Mouse (Mus musculus): ENCODE results near the gene Phpt1. TPM values are rescaled to one million over a fixed set of nuclear protein-coding genes. Genes with fewer than 3 reads are reported as not detected.
A peak's percentile ranks its signal among the peaks of the same experiment; 100 is the strongest.
"Not testable (repeated sequence)": the region's sequence is repeated elsewhere in the genome, so short reads cannot be mapped to it uniquely, and the experiment has no call there.

Phpt1 gene
- total RNA-seq, 2 experiments from 2014 or later, result 45.8 to 49.0 TPM

DNA sequence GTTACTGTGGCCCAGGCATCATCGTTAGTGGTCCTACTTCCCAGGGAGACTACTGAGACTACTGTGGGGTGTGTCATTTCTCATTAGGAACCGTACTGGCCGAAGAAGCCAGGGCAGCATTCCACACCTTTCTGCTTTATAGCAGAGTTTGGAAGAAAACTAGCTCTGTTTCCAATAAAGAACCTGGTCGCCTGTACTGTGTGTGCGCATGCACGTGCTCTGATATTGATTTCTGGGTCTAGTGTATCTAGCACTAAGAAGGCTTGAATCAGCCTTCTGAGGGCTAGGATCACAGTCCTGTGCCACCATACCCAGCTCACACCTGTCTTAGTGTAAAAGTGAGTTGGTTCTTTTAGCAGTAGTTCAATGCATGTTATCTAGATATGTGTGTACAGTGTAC is 16.2 kb downstream of the Phpt1 start:
- no peak for DNase-seq

DNA sequence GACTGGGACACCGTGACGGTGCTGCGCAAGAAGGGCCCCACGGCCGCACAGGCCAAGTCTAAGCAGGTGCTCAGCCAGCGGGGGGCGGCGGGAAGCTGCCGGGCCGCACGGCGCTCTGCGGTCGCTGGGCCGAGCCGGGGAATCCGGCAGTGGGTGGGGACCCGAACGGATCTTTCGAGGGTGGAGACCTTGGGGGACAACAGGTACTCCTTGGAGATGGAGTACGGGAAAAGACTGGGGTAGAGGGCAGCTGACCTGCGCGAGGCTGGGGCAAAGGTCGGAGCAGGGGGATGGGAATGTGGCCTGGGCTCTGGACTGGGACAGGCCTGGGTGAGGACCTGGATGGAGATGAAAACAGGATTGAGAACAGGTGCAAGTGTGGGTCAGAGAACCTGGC is 17.1 kb downstream of the Phpt1 start:
- no peak for DNase-seq

DNA sequence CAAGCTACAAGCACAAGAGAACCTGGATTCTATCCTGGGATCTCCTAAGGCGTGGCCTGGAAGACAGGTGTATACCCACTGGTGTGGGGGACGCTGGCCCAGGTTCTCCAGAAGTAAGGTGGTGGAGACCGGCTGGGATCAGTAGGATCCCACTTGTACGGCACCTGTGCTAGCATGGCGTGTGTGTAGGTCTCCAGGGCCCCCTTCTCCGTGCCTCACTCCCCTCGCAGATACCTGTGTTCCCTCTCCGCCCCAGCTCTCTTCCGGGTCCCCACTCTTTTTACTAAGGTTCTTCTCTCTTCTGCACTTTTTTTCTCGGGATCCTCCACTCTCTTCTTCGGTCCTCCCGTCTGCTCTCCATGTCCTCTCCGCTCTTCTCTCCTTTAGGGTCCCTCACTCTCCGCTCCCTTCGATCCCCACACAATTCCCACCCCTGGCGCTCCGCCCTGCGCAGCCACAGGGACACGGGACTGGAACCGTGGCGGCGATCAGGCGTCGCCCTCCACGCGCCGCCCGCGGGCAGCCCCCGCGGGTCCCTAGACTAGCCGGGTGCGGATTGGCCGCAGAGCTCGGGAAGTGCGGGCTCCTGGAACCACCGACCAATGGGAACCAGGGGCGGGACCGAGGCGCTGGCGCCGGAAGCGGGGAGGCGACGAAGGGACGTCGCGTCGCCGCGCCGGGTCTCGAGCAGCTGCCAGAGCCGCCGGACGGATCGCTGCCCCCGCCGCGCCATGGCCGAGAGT is 17.6 kb downstream of the Phpt1 start, which contains the start of gene Edf1:
TSS of gene Edf1 (plus strand) at position 627 of the 743 bp plus-strand sequence.
- DNase-seq, result peak; percentile 95

DNA sequence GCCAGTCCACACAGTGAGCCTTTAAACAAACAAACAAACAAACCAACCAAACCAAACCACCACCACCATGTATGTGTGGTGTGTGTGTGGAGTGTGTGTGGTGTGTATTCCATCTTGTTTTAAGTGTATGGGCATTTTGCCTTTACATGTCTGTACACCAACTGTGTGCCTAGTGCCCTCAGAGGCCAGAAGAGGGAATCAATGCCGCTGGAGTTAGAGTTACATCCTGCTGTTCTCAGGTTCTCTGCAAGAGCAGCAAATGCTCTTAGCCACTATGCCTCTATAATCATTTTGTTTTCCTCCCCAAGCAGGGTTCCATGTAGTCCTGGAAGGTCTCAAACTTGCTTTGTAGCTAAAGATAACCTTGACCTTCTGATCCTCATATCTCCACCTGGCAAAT is 18.7 kb downstream of the Phpt1 start:
- DNase-seq, result no peak

DNA sequence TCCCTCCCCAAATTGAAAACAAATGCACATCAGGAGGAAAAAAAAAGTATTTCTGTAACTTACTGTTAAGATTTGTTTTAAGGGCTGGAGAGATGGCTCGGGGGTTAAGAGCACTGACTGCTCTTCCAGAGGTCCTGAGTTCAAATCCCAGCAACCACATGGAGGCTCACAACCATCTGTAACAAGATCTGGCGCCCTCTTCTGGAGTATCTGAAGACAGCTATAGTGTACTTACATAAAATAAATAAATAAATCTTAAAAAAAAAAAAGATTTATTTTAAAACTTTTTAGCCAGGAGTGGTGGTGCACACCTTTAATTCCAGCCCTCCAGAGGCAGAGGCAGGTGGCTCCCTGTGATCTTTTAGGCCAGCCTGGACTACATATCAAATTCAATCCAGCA is 19.5 kb downstream of the Phpt1 start:
- DNase-seq, result not testable (repeated sequence)

DNA sequence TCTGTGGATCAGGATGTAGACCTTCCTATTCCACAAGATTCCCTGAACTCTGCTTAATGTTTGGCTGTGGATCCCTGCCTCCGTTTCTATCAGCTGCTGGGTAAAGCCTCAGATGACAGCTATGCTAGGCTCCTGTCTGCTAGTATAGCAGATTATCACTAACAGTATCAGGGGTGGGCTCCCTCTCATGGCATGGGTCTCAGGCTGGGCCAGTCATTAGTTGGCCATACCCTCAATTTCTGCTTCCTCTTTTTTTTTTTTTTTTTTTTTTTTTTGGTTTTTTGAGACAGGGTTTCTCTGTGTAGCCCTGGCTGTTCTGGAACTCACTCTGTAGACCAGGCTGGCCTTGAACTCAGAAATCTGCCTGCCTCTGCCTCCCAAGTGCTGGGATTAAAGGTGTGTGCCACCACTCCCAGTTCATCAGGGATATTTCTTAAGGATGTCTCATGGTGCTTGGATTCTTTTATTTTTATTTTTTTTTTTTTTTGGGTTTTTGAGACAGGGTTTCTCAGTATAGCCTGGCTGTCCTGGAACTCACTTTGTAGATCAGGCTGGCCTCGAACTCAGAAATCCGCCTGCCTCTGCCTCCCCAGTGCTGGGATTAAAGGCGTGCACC is 21.7 kb downstream of the Phpt1 start:
- DNase-seq, result not testable (repeated sequence)

DNA sequence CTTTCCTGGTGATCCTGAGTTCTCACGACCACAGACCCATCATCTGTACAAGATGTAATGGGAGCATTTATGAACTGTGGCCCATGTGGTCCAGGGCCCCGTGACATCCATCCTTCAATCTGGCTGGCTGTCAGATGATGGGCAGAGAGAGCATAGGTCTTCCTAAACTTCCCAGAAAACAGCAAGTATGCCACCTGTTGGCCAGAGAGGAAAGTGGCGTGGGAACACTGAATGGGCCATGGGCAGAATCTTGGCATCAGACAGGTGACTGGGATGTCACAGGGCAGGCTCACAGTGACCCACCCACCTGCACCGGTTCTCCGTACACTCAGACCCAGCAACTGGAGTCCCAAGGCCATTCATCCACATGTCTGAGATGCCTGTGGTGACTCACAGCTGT is 23.8 kb downstream of the Phpt1 start:
- no peak for DNase-seq

DNA sequence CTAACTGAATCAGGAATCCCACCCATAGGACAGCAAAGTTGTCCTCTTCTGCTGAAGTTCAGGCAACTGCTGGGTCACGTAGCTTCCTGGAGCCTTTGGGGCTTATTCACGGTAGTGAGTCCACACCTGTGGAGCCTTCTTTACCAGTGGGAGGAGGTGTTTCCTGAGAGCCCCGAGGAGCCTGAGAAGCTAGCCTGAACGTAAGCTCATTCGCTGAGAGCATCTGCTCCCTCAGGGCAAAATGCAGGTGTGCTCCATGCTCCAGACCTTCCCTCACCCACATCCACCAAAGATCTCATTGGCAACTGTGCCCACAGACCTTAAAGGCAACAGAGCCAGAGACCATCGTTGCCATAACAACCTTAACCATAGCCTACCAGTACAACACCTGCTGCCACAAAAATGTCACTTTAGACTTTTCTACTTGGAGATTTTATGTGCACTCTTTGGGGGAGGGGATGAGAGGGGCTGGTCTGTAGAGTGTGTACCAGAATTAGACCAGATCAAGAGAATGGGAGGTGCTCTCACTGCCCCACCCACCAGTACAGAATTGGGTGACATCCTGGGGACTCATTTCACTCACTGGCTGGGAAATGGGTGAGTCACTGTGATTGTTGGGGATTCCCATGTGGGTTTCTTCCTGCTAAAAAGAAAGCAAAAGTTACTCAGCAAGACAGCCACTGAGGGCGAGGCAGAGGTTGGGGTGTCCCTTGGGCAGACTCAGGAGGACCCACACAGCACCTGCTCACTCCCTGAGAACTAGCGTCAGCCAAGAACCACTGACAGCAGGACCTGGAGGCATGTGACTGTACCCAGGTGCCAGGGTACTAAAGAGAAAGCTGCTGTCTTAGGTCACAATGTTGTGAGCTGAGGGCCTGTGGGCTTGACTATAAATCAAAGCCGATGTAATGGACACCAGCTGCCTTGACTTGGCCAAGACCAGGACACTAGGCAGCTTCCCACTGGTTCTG is 25.7 kb downstream of the Phpt1 start:
- no peak for DNase-seq

DNA sequence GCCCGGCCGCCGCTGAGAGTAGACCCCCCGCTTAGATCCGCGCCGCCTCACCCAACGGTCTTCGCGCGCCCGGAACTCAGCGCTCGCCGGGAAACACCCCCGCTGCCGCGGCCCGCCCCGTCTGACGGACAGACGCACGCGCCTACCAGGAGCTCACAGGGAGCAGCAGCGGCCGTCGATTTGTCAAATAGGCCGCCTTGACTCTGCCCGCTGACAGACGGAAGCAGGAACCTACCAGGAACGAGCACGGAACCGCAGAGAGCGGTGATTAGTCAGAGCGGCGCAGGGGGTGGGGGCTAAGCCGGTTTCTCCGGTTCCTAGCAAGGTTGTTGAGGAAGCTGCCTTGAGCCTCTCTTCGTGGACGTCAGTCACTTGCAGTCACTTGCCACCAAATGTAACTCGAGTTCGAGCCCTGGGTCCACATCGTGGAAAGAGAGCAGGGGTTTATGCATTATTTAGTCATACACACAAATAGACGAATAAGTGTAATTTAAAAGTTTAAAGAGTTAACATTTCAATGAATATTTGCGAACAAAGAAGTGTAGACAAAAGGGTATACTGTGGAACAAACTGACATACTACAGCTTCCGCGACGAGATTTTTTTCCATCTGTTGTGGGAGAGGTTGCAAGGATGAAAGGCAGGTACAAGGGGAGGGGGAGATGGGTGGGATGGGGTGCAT is 28.1 kb downstream of the Phpt1 start, which contains the start of gene Traf2:
TSS of gene Traf2 (minus strand) at position 130 of the 681 bp plus-strand sequence.
- peak; percentile 97 for DNase-seq

DNA sequence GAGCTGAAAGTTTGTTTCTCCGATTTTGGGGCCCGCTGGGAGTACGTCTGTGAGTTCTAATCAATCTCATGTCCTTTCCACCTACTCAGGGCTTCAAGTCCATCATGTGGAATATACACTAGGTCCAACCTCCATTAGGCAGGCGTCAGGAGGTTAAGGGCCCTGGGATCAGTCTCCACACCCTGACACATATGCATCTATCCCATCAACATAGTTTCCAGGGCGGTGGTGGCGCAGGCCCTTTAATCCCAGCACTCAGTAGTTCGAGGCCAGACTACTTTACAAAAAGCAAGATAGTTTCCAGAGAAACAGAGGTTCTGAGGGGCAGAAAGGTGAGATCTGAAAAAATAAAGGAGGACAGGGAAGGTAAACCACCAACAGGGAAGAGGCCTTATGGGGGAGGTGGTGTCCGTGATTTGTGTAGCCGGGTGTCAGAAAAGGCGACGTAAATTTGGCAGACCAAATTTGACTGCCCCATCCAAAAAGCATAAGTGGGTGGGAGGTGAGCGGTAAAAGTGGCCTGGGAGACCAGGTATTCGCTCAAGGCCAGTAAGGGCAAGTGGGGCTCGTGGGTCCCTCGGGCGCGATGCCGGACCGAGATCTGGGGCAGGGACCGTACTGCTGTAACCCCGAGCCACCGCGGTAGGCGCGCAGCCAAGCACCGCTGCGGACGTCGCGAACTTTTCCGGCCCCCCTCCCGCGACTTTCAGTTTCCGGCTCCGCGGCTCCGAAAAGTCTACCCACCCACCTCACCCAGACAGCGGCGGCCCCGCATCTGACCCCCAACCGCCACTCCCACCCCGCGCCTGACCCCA is 28.8 kb downstream of the Phpt1 start:
- no peak for DNase-seq

DNA sequence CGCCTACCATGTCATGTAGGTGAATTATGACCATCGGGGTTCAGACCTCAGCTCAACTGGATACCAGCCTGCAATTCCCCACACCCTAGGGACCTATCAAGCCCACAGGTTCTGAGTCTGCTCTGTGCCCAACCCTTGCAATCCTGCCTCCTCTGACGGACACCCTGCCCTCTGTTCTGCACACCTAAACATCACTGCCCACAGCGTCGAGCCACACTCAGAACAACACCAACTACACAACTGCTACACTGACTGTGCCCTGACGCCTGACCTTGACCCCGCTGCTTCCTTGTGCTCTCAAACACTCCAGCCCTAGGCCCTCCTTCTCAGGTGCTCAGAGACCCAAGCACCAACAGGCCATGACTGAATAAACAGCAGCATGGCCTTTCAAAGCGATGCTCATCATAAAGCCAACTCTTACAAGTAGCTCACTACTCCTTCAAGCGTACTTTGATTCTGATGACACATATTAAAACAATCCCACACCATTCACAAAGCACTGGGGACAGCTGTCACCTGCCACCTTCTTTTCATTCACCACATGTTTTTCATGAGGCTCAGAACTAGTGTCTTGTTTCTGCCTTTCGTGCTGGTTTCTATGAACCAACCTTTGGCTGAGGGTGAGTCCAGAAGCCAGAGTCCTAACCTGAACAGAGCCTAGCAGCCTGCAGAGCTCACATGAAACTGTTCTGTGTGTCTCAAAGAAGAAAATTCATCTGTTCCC is 33.2 kb downstream of the Phpt1 start:
- no peak for DNase-seq

DNA sequence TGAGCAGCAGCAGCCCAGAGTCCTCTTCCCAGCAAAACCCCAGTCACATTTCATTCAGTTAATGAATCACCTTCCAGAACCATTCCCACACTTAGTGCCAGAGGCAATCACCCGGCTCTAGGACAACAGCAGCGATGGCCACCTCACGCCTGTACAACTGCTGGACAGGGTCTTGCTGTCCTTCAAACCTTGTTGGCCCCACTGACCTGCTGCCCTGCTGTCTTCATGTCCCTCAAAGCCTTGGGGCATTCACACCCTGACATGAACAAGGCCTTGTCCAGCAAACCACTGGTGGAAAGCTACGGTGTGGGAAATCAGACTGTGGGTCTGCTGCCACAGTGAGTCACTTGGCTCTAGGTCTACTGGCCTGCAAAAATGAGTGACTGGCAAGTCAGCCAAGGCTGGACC is 34.5 kb downstream of the Phpt1 start:
- DNase-seq, result no peak

DNA sequence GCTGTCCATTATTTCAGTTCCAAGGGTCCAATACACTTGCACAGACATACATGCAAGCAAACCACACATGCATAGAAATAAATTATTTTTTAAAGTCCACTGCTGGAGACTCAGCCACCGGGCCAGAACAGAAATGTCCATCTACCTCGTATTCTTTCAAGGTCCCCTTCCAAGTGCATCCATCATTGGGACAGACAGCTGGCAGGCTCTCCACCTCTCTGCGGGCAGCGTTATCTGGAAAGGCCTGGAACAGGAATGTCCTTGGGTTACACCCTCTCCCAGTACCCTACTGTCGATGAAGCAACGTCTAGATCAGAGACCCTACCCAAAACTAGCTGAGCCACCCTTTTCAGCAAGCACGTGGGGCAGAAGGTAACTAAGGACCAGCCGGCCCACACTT is 38.5 kb downstream of the Phpt1 start:
- DNase-seq, result no peak

DNA sequence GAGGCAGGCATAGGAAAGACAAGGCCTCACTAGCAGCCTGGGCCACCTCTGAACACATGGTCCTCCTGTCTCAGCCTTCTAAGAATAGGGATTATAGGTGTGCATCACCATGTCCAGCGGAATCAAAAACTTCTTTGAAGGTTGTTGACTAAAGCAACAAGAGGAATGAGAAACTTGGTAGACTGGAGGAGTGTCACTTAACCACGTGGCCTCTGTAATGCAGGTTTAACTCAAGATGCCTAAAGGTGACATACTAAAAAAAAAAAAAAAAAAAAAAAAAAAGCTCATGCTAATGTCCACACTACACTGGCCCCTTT is 40.2 kb downstream of the Phpt1 start:
- no peak for DNase-seq

DNA sequence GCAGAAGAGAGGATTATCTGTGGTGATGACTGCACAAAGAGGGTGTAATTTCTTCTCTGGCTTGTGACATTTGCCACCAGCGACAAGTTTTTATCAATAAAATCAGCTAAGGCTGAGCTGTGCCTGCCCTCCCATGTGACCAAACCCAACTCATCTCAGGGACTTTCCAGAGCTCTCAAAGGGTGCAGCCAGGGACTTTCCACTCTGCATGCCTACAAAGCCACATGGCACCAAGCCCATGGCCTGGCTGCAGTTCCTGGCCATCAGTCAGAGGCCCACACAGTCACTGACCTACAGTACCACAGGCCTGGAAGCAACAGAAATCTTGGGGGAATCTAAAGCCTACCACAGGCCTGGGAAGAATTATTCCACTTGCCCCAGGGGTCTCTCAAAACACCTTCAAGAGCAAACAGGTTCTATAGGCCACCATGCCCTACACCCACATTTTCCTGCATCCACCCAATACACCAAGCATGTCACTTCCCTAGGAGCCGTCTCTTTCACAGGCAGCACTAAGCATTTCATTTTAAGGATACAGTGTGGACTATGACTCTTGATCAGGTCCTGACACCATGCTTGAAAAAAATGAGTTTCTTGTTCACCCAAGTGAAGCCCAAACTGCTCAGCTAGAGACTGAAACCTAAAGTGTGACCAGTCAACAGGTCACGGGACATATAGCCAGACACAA is 40.7 kb downstream of the Phpt1 start:
- DNase-seq, result peak; percentile 87

DNA sequence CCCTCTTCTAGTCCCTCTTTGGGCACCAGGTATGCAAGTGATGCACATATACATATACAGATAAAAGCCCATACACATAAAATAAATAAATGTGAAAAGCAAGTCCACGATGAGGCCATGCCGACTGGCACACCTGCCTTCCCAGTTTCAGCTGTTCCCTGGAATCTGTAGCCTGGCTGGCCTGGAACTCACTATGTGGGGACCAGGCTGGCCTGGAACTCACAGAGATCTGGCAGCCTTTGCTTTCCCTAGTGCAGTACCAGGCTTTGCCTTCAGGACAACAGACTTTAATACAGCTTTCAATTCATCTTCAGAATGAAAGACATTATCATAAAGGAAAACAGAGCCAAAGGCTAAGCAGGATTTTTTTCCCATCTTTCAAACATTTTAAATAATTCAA is 41.3 kb downstream of the Phpt1 start:
- no peak for DNase-seq

DNA sequence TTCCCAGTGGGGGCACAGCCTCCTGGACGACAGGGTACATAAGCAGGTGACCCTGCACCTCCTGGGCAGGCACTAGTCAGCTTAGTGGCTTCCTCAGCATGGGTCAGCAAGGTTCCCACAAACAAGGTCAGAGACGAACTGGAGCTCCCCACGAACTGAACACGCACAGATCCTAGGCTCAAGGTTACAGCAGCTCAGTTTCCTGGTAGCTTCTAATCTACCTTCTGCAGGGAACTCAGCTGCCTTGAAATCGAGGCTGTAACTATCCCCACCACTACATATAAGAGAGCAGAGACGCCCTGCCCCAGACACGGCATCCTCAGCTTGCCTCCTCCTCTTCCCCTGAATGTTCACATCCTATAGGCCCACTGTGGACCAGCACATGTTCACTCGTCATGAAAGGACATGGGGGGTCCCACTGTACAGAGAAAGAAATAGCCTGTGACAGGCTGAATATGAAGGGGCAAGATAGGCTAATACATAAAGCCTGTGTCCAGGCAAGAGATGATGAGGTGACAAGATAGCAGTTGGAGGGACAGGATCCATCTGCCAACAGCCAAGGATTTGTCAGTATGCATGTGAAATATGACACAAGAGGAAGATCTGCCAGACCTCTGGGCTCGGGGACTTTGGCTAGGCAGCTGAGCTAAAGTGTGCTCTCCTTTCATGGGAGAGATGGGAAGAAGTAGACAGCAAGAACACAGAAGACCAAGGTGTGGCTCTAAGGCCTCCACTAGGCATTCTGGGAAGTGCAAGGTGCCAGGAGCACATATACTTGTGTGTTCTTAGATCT is 48.3 kb downstream of the Phpt1 start:
- no peak for DNase-seq
